Mouse (Mus musculus): ENCODE data around the gene Mc1r.

DNA sequence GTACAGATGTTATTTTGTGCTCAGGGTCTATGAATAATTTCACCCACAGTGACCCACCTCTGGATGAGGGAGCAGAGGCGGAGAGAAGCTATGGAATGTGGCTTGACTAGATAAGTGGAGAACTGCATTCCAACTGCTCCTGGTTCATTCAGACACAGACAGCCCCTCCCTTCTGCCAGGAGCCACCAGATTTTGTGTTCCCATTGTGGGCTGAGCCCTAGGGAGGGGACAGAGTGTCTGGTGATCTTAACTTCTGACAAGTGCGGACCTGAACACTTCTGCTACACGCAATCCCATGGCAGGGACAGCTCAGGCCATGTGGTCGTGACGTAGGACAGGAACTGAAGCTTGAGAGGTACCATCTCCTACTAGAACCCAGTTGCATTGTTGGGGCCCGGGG, 39.9 kb downstream of the Mc1r start:
- no peak for TF ChIP-seq CTCF (IDR thresholded peaks at IDR 0.05; ENCODE audit: low read depth, low read length)
- TF ChIP-seq GATA2 (IDR thresholded peaks at IDR 0.05; ENCODE audit: borderline replicate concordance, low read depth, low read length): no peak
